Mouse (Mus musculus): ENCODE results near the gene Patl1. TPM values are rescaled to one million over a fixed set of nuclear protein-coding genes. Genes with fewer than 3 reads are reported as not detected.
A peak's percentile ranks its signal among the peaks of the same experiment; 100 is the strongest.

Gene Patl1
- polyA plus RNA-seq, 1 experiment, result 8.2 TPM

DNA sequence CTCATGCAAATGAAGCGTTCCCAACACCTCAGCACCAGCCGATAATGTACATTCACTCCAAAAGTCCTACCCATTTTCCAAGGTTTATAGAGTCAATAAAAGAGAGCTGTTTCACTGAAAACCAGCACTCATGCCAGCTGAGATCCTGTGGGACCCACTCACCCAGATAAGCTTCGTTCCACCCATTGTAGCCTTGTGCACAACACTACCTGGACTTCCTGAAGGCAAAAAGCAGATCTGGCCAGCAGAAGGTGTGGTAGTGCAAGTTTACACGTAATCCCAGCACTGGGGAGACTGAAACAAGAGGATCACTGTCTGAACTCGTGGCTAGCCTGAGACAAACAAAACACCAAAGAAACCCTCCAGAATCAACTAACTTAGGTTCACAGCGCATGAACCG, 38.5 kb downstream of the Patl1 start:
- no peak overlapping the region for H3K27ac ChIP-seq (ENCODE audit: control insufficient read depth, insufficient read depth, low read depth, low read length)
- no peaks in the 10 kb centered on the region for H3K27me3 ChIP-seq (ENCODE audit: control insufficient read depth, insufficient read depth, low read length)
- H3K36me3 ChIP-seq (ENCODE audit: control insufficient read depth, insufficient read depth, low read length), result no peaks in the 10 kb centered on the region
- TF ChIP-seq CTCF (IDR thresholded peaks at IDR 0.05; ENCODE audit: control insufficient read depth, insufficient read depth, insufficient replicate concordance, low read depth, low read length), result no peak
- TF ChIP-seq POLR2A (IDR thresholded peaks at IDR 0.05; ENCODE audit: control insufficient read depth, low read depth, low read length), result no peak
- H3K4me3 ChIP-seq (ENCODE audit: control insufficient read depth, low read depth, low read length), result no peak overlapping the region
- no peaks in the 10 kb centered on the region for H3K4me1 ChIP-seq (ENCODE audit: control insufficient read depth, insufficient read depth, low read length)

- H3K27me3 ChIP-seq (ENCODE audit: control insufficient read depth, insufficient read depth, low read length), result no peaks in the 10 kb centered on the region
- H3K27ac ChIP-seq (ENCODE audit: control insufficient read depth, insufficient read depth, low read depth, low read length), result no peak overlapping the region
- H3K36me3 ChIP-seq (ENCODE audit: control insufficient read depth, insufficient read depth, low read length), result no peaks in the 10 kb centered on the region
- no peak overlapping the region for H3K4me3 ChIP-seq (ENCODE audit: control insufficient read depth, low read depth, low read length)
- H3K4me1 ChIP-seq (ENCODE audit: control insufficient read depth, insufficient read depth, low read length), result no peaks in the 10 kb centered on the region
- TF ChIP-seq POLR2A (IDR thresholded peaks at IDR 0.05; ENCODE audit: control insufficient read depth, low read depth, low read length) (no peak), CTCF (IDR thresholded peaks at IDR 0.05; ENCODE audit: control insufficient read depth, insufficient read depth, insufficient replicate concordance, low read depth, low read length) (no peak)
Measured at GRCm38 (mm10) chr19:11954206-11954605, 42.0 kb downstream of the Patl1 start.

DNA sequence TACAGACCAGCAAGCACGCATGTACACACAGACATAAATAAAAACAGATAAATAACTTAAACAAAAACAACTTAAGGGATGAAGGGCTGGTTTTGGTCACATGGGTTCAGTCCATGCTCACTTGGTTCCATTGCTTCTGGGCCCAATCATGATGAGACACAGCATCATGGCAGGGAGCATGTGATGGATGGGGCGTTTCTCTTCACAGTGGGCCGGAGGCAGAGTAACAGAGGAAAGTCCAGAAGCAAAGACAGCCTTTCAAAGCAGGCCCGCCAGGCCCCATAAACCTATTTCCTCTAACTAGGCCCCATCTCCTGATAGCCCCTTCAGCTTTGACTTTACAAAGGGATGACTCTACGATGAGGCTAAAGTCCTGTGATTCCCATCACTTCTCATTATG, 44.4 kb downstream of the Patl1 start:
- H3K27ac ChIP-seq (ENCODE audit: control insufficient read depth, insufficient read depth, low read depth, low read length), result no peak overlapping the region
- no peaks in the 10 kb centered on the region for H3K27me3 ChIP-seq (ENCODE audit: control insufficient read depth, insufficient read depth, low read length)
- H3K4me1 ChIP-seq (ENCODE audit: control insufficient read depth, insufficient read depth, low read length), result peaks cover 5% of the 10 kb centered on the region; the same call in 1 of the 2 replicates
- TF ChIP-seq POLR2A (IDR thresholded peaks at IDR 0.05; ENCODE audit: control insufficient read depth, low read depth, low read length), result no peak
- no peak for TF ChIP-seq CTCF (IDR thresholded peaks at IDR 0.05; ENCODE audit: control insufficient read depth, insufficient read depth, insufficient replicate concordance, low read depth, low read length)
- no peak overlapping the region for H3K4me3 ChIP-seq (ENCODE audit: control insufficient read depth, low read depth, low read length)
- H3K36me3 ChIP-seq (ENCODE audit: control insufficient read depth, insufficient read depth, low read length), result no peaks in the 10 kb centered on the region

DNA sequence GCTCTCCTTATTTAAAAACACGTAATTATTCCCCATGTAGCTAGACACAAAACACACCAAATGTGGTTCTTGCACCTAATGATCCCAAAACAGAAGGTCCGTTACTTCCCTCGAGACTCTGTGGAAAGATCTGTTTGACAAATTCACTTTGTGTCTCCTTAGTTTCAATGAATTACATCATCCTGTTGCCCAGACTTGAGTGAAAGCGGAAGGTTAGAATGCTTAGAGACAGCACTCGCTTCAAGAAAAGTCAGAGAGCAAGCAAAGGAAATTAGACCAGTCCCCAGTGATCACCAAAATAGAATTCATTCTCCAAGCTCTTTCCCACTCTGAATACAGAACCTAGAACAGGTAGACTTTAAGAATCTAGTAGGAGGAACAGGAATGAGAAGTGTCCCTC, 45.2 kb downstream of the Patl1 start:
- Histone ChIP-seq H3K27ac (ENCODE audit: control insufficient read depth, insufficient read depth, low read depth, low read length) (no peak overlapping the region), H3K36me3 (ENCODE audit: control insufficient read depth, insufficient read depth, low read length) (no peaks in the 10 kb centered on the region), H3K4me3 (ENCODE audit: control insufficient read depth, low read depth, low read length) (no peak overlapping the region), H3K27me3 (ENCODE audit: control insufficient read depth, insufficient read depth, low read length) (no peaks in the 10 kb centered on the region), H3K4me1 (ENCODE audit: control insufficient read depth, insufficient read depth, low read length) (peaks cover 6% of the 10 kb centered on the region; the same call in 1 of the 2 replicates)
- TF ChIP-seq POLR2A (IDR thresholded peaks at IDR 0.05; ENCODE audit: control insufficient read depth, low read depth, low read length), result no peak
- no peak for TF ChIP-seq CTCF (IDR thresholded peaks at IDR 0.05; ENCODE audit: control insufficient read depth, insufficient read depth, insufficient replicate concordance, low read depth, low read length)

- Histone ChIP-seq H3K27me3 (ENCODE audit: control insufficient read depth, insufficient read depth, low read length) (no peaks in the 10 kb centered on the region), H3K27ac (ENCODE audit: control insufficient read depth, insufficient read depth, low read depth, low read length) (no peak overlapping the region), H3K4me1 (ENCODE audit: control insufficient read depth, insufficient read depth, low read length) (peaks cover 6% of the 10 kb centered on the region; the same call in 1 of the 2 replicates), H3K36me3 (ENCODE audit: control insufficient read depth, insufficient read depth, low read length) (no peaks in the 10 kb centered on the region), H3K4me3 (ENCODE audit: control insufficient read depth, low read depth, low read length) (no peak overlapping the region)
- no peak for TF ChIP-seq CTCF (IDR thresholded peaks at IDR 0.05; ENCODE audit: control insufficient read depth, insufficient read depth, insufficient replicate concordance, low read depth, low read length)
Measured at GRCm38 (mm10) chr19:11957846-11958245, 45.6 kb downstream of the Patl1 start.

DNA sequence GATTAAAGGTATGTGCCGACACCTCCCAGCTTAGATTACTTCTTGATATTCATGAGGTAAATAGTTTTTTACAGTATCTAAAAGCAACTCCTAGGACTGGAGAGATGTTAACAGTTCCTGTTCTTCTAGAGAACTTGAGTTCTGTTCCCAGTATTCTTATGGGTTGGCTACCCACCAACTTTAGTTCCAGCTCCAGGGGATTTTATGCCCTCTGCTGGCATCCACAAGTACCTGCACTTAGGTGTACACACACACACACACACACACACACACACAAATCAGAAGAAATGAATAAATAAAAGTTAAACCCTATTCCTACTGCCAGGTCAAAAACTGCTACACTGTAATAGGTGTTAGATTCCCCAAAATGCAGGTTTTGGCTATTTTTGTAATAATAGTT, 52.1 kb downstream of the Patl1 start:
- Histone ChIP-seq H3K4me1 (ENCODE audit: control insufficient read depth, insufficient read depth, low read length) (peaks cover 14% of the 10 kb centered on the region), H3K4me3 (ENCODE audit: control insufficient read depth, low read depth, low read length) (no peak overlapping the region), H3K36me3 (ENCODE audit: control insufficient read depth, insufficient read depth, low read length) (no peaks in the 10 kb centered on the region), H3K27me3 (ENCODE audit: control insufficient read depth, insufficient read depth, low read length) (no peaks in the 10 kb centered on the region), H3K27ac (ENCODE audit: control insufficient read depth, insufficient read depth, low read depth, low read length) (no peak overlapping the region)
- no peak for TF ChIP-seq CTCF (IDR thresholded peaks at IDR 0.05; ENCODE audit: control insufficient read depth, insufficient read depth, insufficient replicate concordance, low read depth, low read length)
- TF ChIP-seq POLR2A (IDR thresholded peaks at IDR 0.05; ENCODE audit: control insufficient read depth, low read depth, low read length), result no peak

GRCm38 (mm10) chr19:11965023-11965942, 53.1 kb downstream of the Patl1 start, which contains the start of gene Osbp:
Gene Osbp, plus strand, starts transcription at chr19:11965941.
- H3K36me3 ChIP-seq (ENCODE audit: control insufficient read depth, insufficient read depth, low read length), result no peaks in the 10 kb centered on the region
- H3K4me1 ChIP-seq (ENCODE audit: control insufficient read depth, insufficient read depth, low read length), result peaks cover 14% of the 10 kb centered on the region
- H3K27ac ChIP-seq (ENCODE audit: control insufficient read depth, insufficient read depth, low read depth, low read length), result peak within 1 kb of the TSS; percentile 91
- peak within 1 kb of the TSS; percentile 76 for H3K4me3 ChIP-seq (ENCODE audit: control insufficient read depth, low read depth, low read length)
- no peak for TF ChIP-seq CTCF (IDR thresholded peaks at IDR 0.05; ENCODE audit: control insufficient read depth, insufficient read depth, insufficient replicate concordance, low read depth, low read length)
- peak; percentile 57 for TF ChIP-seq POLR2A (IDR thresholded peaks at IDR 0.05; ENCODE audit: control insufficient read depth, low read depth, low read length)
- H3K27me3 ChIP-seq (ENCODE audit: control insufficient read depth, insufficient read depth, low read length), result no peaks in the 10 kb centered on the region
